In genomic region chr17:47304463-47305199, GRCm38 (mm10) we compare ENCODE assay signal across 15 mouse cellular contexts.
DNase-seq lines count a peak whose midpoint lies in the region; ATAC-seq and TF ChIP-seq lines count a peak whose summit lies in the region.
"Had no signal": no experiment of that assay in that cellular context is flagged by ENCODE, and none has a peak within 500 bp of the region (broad histone marks: within the 10 kb centered on the region; RNA-seq: fewer than 3 reads in every experiment).

No protein-coding gene starts in this region.

- TF ChIP-seq CTCF in C2C12 (IDR thresholded peaks at IDR 0.05; ENCODE audit: control insufficient read depth, insufficient read depth, insufficient read length): no peak

- no peaks in the 10 kb centered on the region for H3K79me2 ChIP-seq in C2C12 (ENCODE audit: control insufficient read depth, insufficient read depth)

- no peak overlapping the region for H3K4me3 ChIP-seq in C2C12 (ENCODE audit: insufficient read depth, poor library complexity, severe bottlenecking)
- no peak overlapping the region for H3K4me3 ChIP-seq in midbrain, embryonic 14.5 days (replicated peaks; ENCODE audit: low read depth, low read length)
- H3K4me3 ChIP-seq: erythroblast, embryonic 14.5 days; liver, embryonic 13.5 days had no signal

- WGBS in midbrain, embryonic 14.5 days: 27% methylated on average over 8 of the region's 8 CpGs

- no peak overlapping the region for H3K4me2 ChIP-seq in midbrain, embryonic 14.5 days (ENCODE audit: low read length)
- H3K4me2 ChIP-seq: liver, embryonic 13.5 days had no signal

- no peak overlapping the region for H3K27ac ChIP-seq in midbrain, embryonic 14.5 days (replicated peaks; ENCODE audit: low read depth, low read length)
- H3K27ac ChIP-seq: kidney, postnatal 0 days; liver, embryonic 13.5 days; macrophage had no signal

- DNase-seq in heart, adult 9 months (ENCODE audit: low spot score in 2 of 2): peak; percentile 22 to 28
- no peak for DNase-seq in heart, adult 8-10 months (ENCODE audit: low spot score)
- DNase-seq in adrenal gland, adult 8-10 months: peak; percentile 82
- DNase-seq in midbrain, embryonic 14.5 days: peak; percentile 59
- DNase-seq in frontal cortex, adult 2 months (ENCODE audit: extremely low spot score in 1 of 2, low spot score in 1 of 2): no peak
- no peak for DNase-seq in right cerebral cortex, postnatal 14 days
- DNase-seq: cerebellum, adult 18-20 months; layer of hippocampus, adult 9-11 months; liver, embryonic 13.5 days had no signal

- H3K36me3 ChIP-seq in C2C12 (ENCODE audit: control insufficient read depth, insufficient read depth): no peaks in the 10 kb centered on the region
- H3K36me3 ChIP-seq in midbrain, embryonic 14.5 days (ENCODE audit: control insufficient read depth, insufficient read depth, low read length): no peaks in the 10 kb centered on the region
- H3K36me3 ChIP-seq: liver, embryonic 13.5 days had no signal

- H3K9me3 ChIP-seq in midbrain, embryonic 14.5 days (ENCODE audit: control insufficient read depth, low read length): no peaks in the 10 kb centered on the region
- H3K9me3 ChIP-seq: liver, embryonic 13.5 days had no signal

- no peak for ATAC-seq in midbrain, embryonic 14.5 days (ENCODE audit: low FRiP score, low TSS enrichment)
- no peak for ATAC-seq in erythroblast, adult 5-6 weeks (replicated peaks; ENCODE audit: low FRiP score, poor library complexity, severe bottlenecking)
- ATAC-seq: inflammation-experienced regulatory T-cells, adult 6 months had no signal

- no peaks in the 10 kb centered on the region for H3K27me3 ChIP-seq in C2C12 (ENCODE audit: control insufficient read depth, insufficient read depth, insufficient read length)
- no peaks in the 10 kb centered on the region for H3K27me3 ChIP-seq in midbrain, embryonic 14.5 days (ENCODE audit: control insufficient read depth, insufficient read depth, low read length)
- H3K27me3 ChIP-seq: liver, embryonic 13.5 days had no signal

- H3ac ChIP-seq in C2C12 (ENCODE audit: control insufficient read depth, insufficient read length, low read depth): no peak overlapping the region

- no peak overlapping the region for H3K9ac ChIP-seq in midbrain, embryonic 14.5 days (replicated peaks; ENCODE audit: low read length)
- H3K9ac ChIP-seq: liver, embryonic 13.5 days had no signal

- H3K4me1 ChIP-seq in midbrain, embryonic 14.5 days (ENCODE audit: control insufficient read depth, insufficient read depth, low read length): peaks cover 19% of the 10 kb centered on the region

- H3K79me3 ChIP-seq in C2C12 (ENCODE audit: low read depth): no peaks in the 10 kb centered on the region

TF ChIP-seq in C2C12, 6 proteins besides CTCF, POLR2A, EP300 and RAD21:
- no peak for TF ChIP-seq MAX (IDR thresholded peaks at IDR 0.05)
- peak; percentile 60 for TF ChIP-seq MYOD1 (IDR thresholded peaks at IDR 0.05; ENCODE audit: control insufficient read depth, insufficient read length, low read depth)
- no peak for TF ChIP-seq CEBPB (IDR thresholded peaks at IDR 0.05; ENCODE audit: low read depth)
- TF ChIP-seq USF1 (IDR thresholded peaks at IDR 0.05; ENCODE audit: low read depth): no peak
- TF ChIP-seq MYOG (IDR thresholded peaks at IDR 0.05; ENCODE audit: control insufficient read depth, extremely low read depth, insufficient read length): no peak

Comparison
In these comparisons a context has a peak if more than half of its experiments do, and no peak if none do; other contexts are left out.
1. DNase-seq: peak in heart, adult 9 months (2 of 2), adrenal gland, adult 8-10 months (single experiment) and midbrain, embryonic 14.5 days (single experiment); none in heart, adult 8-10 months (single experiment), frontal cortex, adult 2 months (0 of 2) and right cerebral cortex, postnatal 14 days (single experiment).